Mouse (Mus musculus) bone marrow, adult 2 months (tissue): ENCODE data around the gene Gm11084.

ENCODE experiments used
- CTCF ChIP-seq: fragments of 200-500 bp; IDR thresholded peaks from 2 replicates; pipeline ENCODE4 v1.5.1; 2011; ENCODE audit warnings: low read length, control low read depth; ENCODE audit not compliant: control insufficient read depth, insufficient read depth
- POLR2A ChIP-seq: fragments of 200-500 bp; IDR thresholded peaks from 2 replicates; pipeline ENCODE4 v1.6.1; 2011; ENCODE audit warnings: low read depth, mild to moderate bottlenecking, control low read depth, low read length, borderline replicate concordance; ENCODE audit not compliant: control insufficient read depth

DNA sequence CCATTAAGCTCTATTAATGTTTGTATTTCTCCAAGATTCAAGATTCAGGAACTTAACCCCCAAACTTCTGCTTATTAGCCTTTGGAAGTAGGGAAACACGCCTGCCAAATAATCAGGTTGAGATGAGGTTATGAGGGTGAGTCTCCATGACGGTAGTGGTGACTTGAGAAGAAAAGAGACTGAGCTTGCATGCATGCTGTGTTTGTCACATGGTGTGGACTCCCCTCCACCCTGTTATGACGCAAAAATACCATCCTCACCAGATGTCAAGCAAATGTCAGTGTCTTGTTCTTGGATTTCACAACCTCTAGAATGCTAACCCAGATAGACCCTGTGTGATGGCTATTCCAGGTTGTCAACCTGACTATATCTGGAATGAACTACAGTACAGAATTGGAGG is 43.3 kb upstream of the Gm11084 start:
- TF ChIP-seq POLR2A (no peak), CTCF (no peak)
